In genomic region chr8:8328010-8328666, GRCm38 (mm10) we compare ENCODE assay signal across 10 mouse cellular contexts.
DNase-seq lines count a peak whose midpoint lies in the region; ATAC-seq lines count a peak whose summit lies in the region.
"Had no signal": no experiment of that assay in that cellular context is flagged by ENCODE, and none has a peak within 500 bp of the region (broad histone marks: within the 10 kb centered on the region; RNA-seq: fewer than 3 reads in every experiment).

No protein-coding gene starts in this region.

- no peaks in the 10 kb centered on the region for H3K36me3 ChIP-seq in hindbrain, embryonic 16.5 days (ENCODE audit: control insufficient read depth, insufficient read depth, low read length)
- no peaks in the 10 kb centered on the region for H3K36me3 ChIP-seq in hindbrain, embryonic 11.5 days (ENCODE audit: control insufficient read depth, insufficient read depth, low read length)

- H3K9ac ChIP-seq in hindbrain, embryonic 16.5 days (ENCODE audit: low read depth, low read length), result no peak overlapping the region
- H3K9ac ChIP-seq in hindbrain, embryonic 11.5 days (ENCODE audit: low read depth, low read length), result no peak overlapping the region

- 0 out of 2 replicates have a peak, but pooled peaks have one; percentile 40 for ATAC-seq in hindbrain, embryonic 16.5 days
- no peak for ATAC-seq in hindbrain, embryonic 11.5 days (ENCODE audit: low FRiP score)

- no peak overlapping the region for H3K27ac ChIP-seq in hindbrain, embryonic 16.5 days (ENCODE audit: low read depth, low read length)
- H3K27ac ChIP-seq in hindbrain, embryonic 11.5 days (ENCODE audit: low read depth, low read length), result no peak overlapping the region

- no peak for DNase-seq in hindbrain, embryonic 11.5 days (ENCODE audit: low spot score)
- DNase-seq in adrenal gland, postnatal 25 days, result peak; percentile 16
- peak; percentile 35 for DNase-seq in heart, postnatal 4 days
- peak; percentile 34 for DNase-seq in lung, postnatal 14 days
- no peak for DNase-seq in cerebellum, adult 11-12 months
- no peak for DNase-seq in cerebellum, adult 9-10 months
- no peak for DNase-seq in yolk sac, embryonic 10.5 days (ENCODE audit: low spot score)
- DNase-seq: right cerebral cortex, postnatal 4 days had no signal

- H3K4me3 ChIP-seq in hindbrain, embryonic 16.5 days (ENCODE audit: low read length), result no peak overlapping the region
- H3K4me3 ChIP-seq in hindbrain, embryonic 11.5 days (ENCODE audit: low read depth, low read length), result no peak overlapping the region

- H3K4me1 ChIP-seq in hindbrain, embryonic 16.5 days (ENCODE audit: control insufficient read depth, insufficient read depth, low read depth, low read length), result peaks cover 4% of the 10 kb centered on the region
- no peaks in the 10 kb centered on the region for H3K4me1 ChIP-seq in hindbrain, embryonic 11.5 days (replicated peaks; ENCODE audit: control insufficient read depth, insufficient read depth, low read length)

- WGBS in hindbrain, embryonic 16.5 days, result 32% methylated on average over 7 of the region's 7 CpGs
- WGBS in hindbrain, embryonic 11.5 days, result 42% methylated on average over 7 of the region's 7 CpGs

- no peaks in the 10 kb centered on the region; the same call in 1 of the 2 replicates for H3K27me3 ChIP-seq in hindbrain, embryonic 16.5 days (replicated peaks; ENCODE audit: control insufficient read depth, insufficient read depth, low read length)
- H3K27me3 ChIP-seq in hindbrain, embryonic 11.5 days (ENCODE audit: control insufficient read depth, insufficient read depth, low read length), result no peaks in the 10 kb centered on the region

- no peaks in the 10 kb centered on the region for H3K9me3 ChIP-seq in hindbrain, embryonic 16.5 days (ENCODE audit: control insufficient read depth, low read length)
- H3K9me3 ChIP-seq in hindbrain, embryonic 11.5 days (ENCODE audit: control insufficient read depth, low read length), result no peaks in the 10 kb centered on the region

- no peak overlapping the region for H3K4me2 ChIP-seq in hindbrain, embryonic 16.5 days (ENCODE audit: low read length)
- H3K4me2 ChIP-seq in hindbrain, embryonic 11.5 days (replicated peaks; ENCODE audit: low read depth, low read length), result no peak overlapping the region
- H3K4me2 ChIP-seq: liver, embryonic 11.5 days had no signal

Comparison
In these comparisons a context has a peak if more than half of its experiments do, and no peak if none do; other contexts are left out.
1. DNase-seq: peak in adrenal gland, postnatal 25 days (single experiment), heart, postnatal 4 days (single experiment) and lung, postnatal 14 days (single experiment); none in hindbrain, embryonic 11.5 days (single experiment), cerebellum, adult 11-12 months (single experiment), cerebellum, adult 9-10 months (single experiment) and yolk sac, embryonic 10.5 days (single experiment).